Mouse (Mus musculus) G1E (cell line): Measurements from ENCODE around the gene Icmt. TPM values are rescaled to one million over a fixed set of nuclear protein-coding genes. Genes with fewer than 3 reads are reported as not detected.

Experiments
- ATAC-seq: 2 replicates; pipeline ENCODE4 v1.8.0; 2016; ENCODE audit warnings: mild to moderate bottlenecking; ENCODE audit not compliant: insufficient number of reproducible peaks, poor library complexity, low FRiP score, severe bottlenecking; ENCODE audit errors: extremely low read depth
- DNase-seq: peaks from one replicate; pipeline ENCODE4 v3.0.0; 2012; ENCODE audit warnings: low spot score
- H3K27me3 ChIP-seq: 2 replicates; pipeline ENCODE4 v1.6.1; 2012; ENCODE audit warnings: mild to moderate bottlenecking, low read length, inconsistent platforms; ENCODE audit not compliant: insufficient read depth
- H3K36me3 ChIP-seq: replicated peaks from 2 replicates; pipeline ENCODE3; 2012; ENCODE audit warnings: mild to moderate bottlenecking, inconsistent platforms
- H3K4me1 ChIP-seq: 2 replicates; pipeline ENCODE4 v1.6.1; 2012; ENCODE audit warnings: low read depth, low read length, inconsistent platforms, mixed read lengths; ENCODE audit not compliant: insufficient read depth
- H3K4me3 ChIP-seq: 2 replicates; pipeline ENCODE4 v1.5.1; 2012; ENCODE audit warnings: low read depth, mild to moderate bottlenecking, inconsistent platforms, low read length, moderate library complexity, mixed read lengths
- H3K9me3 ChIP-seq: replicated peaks from 2 replicates; pipeline ENCODE4 v1.6.1; 2012; ENCODE audit warnings: inconsistent platforms
- CTCF ChIP-seq: IDR thresholded peaks from 2 replicates; pipeline ENCODE4 v1.5.1; 2012; ENCODE audit warnings: low read depth, low read length, inconsistent platforms, mixed read lengths
- GATA1 ChIP-seq: IDR thresholded peaks from 2 replicates; pipeline ENCODE4 v1.6.1; 2012; ENCODE audit warnings: borderline replicate concordance, low read length, inconsistent platforms, mixed read lengths
- GATA2 ChIP-seq: IDR thresholded peaks from 2 replicates; pipeline ENCODE4 v1.6.1; 2012; ENCODE audit warnings: low read depth, low read length, inconsistent platforms, borderline replicate concordance
- POLR2AphosphoS5 ChIP-seq: IDR thresholded peaks from 2 replicates; pipeline ENCODE4 v1.6.1; 2012; ENCODE audit warnings: low read depth, low read length, inconsistent platforms; ENCODE audit not compliant: insufficient replicate concordance
- TAL1 ChIP-seq: conservative IDR thresholded peaks from 2 replicates; pipeline ENCODE4 v1.6.1; 2012; ENCODE audit warnings: low read depth, low read length, inconsistent platforms, mixed read lengths
- polyA plus RNA-seq: library from polyadenylated mRNA; stranded (reverse); fragments of >175 nt; gene quantifications from 2 replicates; pipeline ENCODE4 v1.2.3, GENCODE M21; 2012
- total RNA-seq, 2 experiments: library from RNA; stranded (forward) in 1 of 2; stranded (reverse) in 1 of 2; fragments of 200-1000 nt in 1 of 2; fragments of >200 nt in 1 of 2; fragmentation: Nextera tagmentation in 1 of 2; gene quantifications; 2 replicates each; pipeline ENCODE4 v1.2.3; 2014 to 2017

Icmt gene
- total and polyA plus RNA-seq, 3 experiments = 19.0 to 21.9 (median 21.5) TPM

GRCm38 (mm10) chr4:152313211-152313632, 16.2 kb downstream of the Icmt start:
- Histone ChIP-seq H3K36me3 (peaks cover 15% of the 10 kb centered on the region), H3K9me3 (peaks cover 7% of the 10 kb centered on the region), H3K4me3 (no peak overlapping the region), H3K4me1 (peaks cover 3% of the 10 kb centered on the region; the same call in 1 of the 2 replicates), H3K27me3 (peaks cover 11% of the 10 kb centered on the region; the same call in 1 of the 2 replicates)
- ATAC-seq (no peak), DNase-seq (no peak)
- TF ChIP-seq GATA2 (no peak), TAL1 (no peak), CTCF (no peak), POLR2AphosphoS5 (no peak), GATA1 (no peak)

DNA sequence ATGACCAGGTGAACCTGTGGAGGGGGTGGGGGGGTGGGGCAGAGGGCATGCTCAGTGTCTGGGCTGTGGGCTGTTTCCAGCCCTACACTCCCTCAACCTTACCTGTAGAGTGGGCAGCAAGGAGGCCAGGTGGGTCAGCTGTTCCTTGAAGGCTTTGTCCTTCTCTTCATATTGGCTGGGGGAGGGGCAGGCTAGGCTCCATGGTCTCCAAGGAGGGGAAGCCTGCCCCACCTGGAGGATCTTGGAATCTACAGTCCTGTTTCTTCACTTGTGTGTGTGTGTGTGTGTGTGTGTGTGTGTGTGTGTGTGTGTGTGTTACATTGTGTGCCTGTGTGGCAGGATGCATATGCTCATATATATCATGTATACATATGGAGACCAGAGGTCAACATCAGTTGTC, 16.9 kb downstream of the Icmt start:
- ATAC-seq (no peak), DNase-seq (no peak)
- Histone ChIP-seq H3K36me3 (peaks cover 9% of the 10 kb centered on the region), H3K4me3 (no peak overlapping the region), H3K9me3 (peaks cover 13% of the 10 kb centered on the region), H3K27me3 (peaks cover 11% of the 10 kb centered on the region; the same call in 1 of the 2 replicates), H3K4me1 (peaks cover 3% of the 10 kb centered on the region; the same call in 1 of the 2 replicates)
- no peak for TF ChIP-seq TAL1
- no peak for TF ChIP-seq GATA2
- TF ChIP-seq GATA1 = no peak
- TF ChIP-seq POLR2AphosphoS5 = no peak
- TF ChIP-seq CTCF = no peak

- TF ChIP-seq GATA1 (no peak), TAL1 (no peak), GATA2 (no peak), CTCF (no peak), POLR2AphosphoS5 (no peak)
- Histone ChIP-seq H3K36me3 (no peaks in the 10 kb centered on the region), H3K4me3 (no peak overlapping the region), H3K9me3 (peaks cover 14% of the 10 kb centered on the region), H3K27me3 (peaks cover 11% of the 10 kb centered on the region; the same call in 1 of the 2 replicates), H3K4me1 (peaks cover 3% of the 10 kb centered on the region; the same call in 1 of the 2 replicates)
- DNase-seq (no peak), ATAC-seq (no peak)
Measured at GRCm38 (mm10) chr4:152315498-152316213, 18.6 kb downstream of the Icmt start.

DNA sequence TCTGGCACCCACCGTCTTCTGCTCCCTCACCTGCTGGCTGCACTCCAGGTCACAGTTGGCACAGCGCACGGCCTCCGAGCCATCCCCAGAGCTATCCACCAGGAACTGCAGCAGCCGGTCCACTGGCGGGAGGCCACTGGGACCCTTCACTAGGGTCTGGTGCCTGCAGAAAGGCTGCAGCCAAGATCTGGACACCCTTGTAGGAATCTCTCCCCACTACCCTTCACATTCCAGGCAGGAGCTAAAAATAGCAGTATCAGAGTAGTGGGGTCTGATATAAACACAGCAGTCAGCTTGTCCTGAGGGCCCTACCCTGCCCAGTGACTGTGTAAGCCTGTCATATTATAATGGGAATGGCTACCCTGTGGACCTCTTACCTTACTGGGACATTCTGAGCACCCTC, 20.6 kb downstream of the Icmt start:
- H3K4me3 ChIP-seq = no peak overlapping the region
- ATAC-seq (no peak), DNase-seq (no peak)
- no peaks in the 10 kb centered on the region for H3K4me1 ChIP-seq
- TF ChIP-seq TAL1 = no peak
- TF ChIP-seq CTCF = no peak
- TF ChIP-seq GATA1 = no peak
- no peak for TF ChIP-seq GATA2
- no peak for TF ChIP-seq POLR2AphosphoS5
- H3K9me3 ChIP-seq = peaks cover 14% of the 10 kb centered on the region
- peaks cover 11% of the 10 kb centered on the region; the same call in 1 of the 2 replicates for H3K27me3 ChIP-seq
- no peaks in the 10 kb centered on the region for H3K36me3 ChIP-seq

GRCm38 (mm10) chr4:152318517-152319234, 21.6 kb downstream of the Icmt start, which contains the start of gene Rnf207:
Rnf207 (minus strand) TSS chr4:152318993.
- no peaks in the 10 kb centered on the region for H3K36me3 ChIP-seq
- TF ChIP-seq POLR2AphosphoS5 = no peak
- no peak for TF ChIP-seq CTCF
- TF ChIP-seq TAL1 = no peak
- TF ChIP-seq GATA1 = no peak
- no peak for TF ChIP-seq GATA2
- peaks cover 11% of the 10 kb centered on the region; the same call in 1 of the 2 replicates for H3K27me3 ChIP-seq
- H3K4me1 ChIP-seq = no peaks in the 10 kb centered on the region
- peaks cover 14% of the 10 kb centered on the region for H3K9me3 ChIP-seq
- ATAC-seq (no peak), DNase-seq (no peak)
- H3K4me3 ChIP-seq = no peak within 1 kb of the TSS

DNA sequence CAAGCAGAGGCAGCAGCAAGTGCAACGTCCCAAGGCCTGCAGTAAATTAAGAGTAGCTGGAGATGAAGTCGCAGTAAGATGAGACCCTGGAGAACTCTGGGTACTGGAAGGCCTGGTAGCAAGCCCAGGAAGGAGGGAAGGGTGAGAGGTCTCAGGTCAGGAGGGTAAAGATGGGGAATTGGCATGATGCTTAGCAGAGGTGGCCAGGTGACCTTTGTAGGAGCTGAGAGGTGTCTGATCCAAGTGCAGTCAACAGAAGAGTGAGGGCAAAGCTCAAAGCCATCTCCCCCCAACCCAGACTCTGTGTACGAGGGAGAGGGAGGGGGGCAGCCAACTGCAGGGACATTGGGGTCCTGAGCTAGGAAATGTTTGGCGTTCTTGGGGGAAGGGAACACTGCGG, 24.4 kb downstream of the Icmt start:
- Histone ChIP-seq H3K36me3 (no peaks in the 10 kb centered on the region), H3K9me3 (peaks cover 22% of the 10 kb centered on the region), H3K4me3 (no peak overlapping the region), H3K4me1 (peaks cover 7% of the 10 kb centered on the region; the same call in 1 of the 2 replicates), H3K27me3 (peaks cover 3% of the 10 kb centered on the region; the same call in 1 of the 2 replicates)
- ATAC-seq (no peak), DNase-seq (no peak)
- TF ChIP-seq POLR2AphosphoS5 (no peak), TAL1 (no peak), GATA2 (no peak), GATA1 (no peak), CTCF (no peak)
